Mouse (Mus musculus) cortical plate, adult 2 months (tissue): ENCODE results near the gene Miga1.

Experiments
- CTCF ChIP-seq: fragments of 200-500 bp; IDR thresholded peaks from 2 replicates; pipeline ENCODE4 v1.5.1; 2011; ENCODE audit warnings: mild to moderate bottlenecking, control low read depth, low read length; ENCODE audit not compliant: insufficient read depth; ENCODE audit errors: extremely low read depth
- POLR2A ChIP-seq: fragments of 200-500 bp; IDR thresholded peaks from 2 replicates; pipeline ENCODE4 v1.6.1; 2011; ENCODE audit warnings: mild to moderate bottlenecking, low read length, control low read depth; ENCODE audit not compliant: insufficient read depth; ENCODE audit errors: extremely low read depth

DNA sequence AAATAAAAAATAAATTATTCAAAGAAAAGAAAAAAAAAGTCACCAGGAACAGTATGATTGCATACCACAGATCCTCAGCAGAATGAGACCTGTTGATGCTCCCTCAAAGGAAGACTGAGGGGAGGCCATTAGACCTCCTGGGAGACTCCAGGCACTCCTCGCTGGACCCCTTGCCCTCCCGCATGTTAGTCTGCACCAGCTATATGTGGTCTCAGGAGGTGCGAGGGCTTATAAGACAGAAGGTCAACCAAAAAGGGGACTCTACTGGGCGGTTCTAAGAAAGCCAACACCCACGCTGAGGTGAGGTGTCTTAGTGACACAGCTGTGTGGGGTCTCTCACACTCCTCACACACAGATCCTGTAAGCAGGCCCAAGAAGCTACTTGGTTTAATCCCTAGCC lies 44.3 kb downstream of the Miga1 start:
- TF ChIP-seq POLR2A (no peak), CTCF (no peak)
